Mouse (Mus musculus): ENCODE measurements around the gene Rnf144b.

DNA sequence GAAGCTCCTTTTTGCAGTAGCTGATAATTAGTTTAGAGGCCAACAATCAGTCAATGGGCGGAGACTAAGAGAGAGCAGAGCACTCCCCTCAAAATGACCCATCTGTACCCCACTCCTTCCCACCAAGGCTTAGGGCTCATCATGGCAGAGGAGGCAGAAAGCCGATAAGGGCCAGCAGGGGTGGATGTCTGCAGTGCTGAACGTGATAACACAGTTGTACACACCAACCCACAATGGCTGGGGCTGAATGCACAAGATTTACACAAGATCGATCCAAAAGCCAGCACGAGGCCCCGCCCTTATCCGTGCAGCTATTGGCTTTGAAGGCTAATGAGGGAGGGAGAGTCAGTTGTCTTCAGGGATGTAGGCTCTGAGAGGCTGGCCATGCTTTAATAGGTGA lies 58.3 kb downstream of the Rnf144b start:
- no peak for TF ChIP-seq POLR2A (IDR thresholded peaks at IDR 0.05; ENCODE audit: borderline replicate concordance, control insufficient read depth, low read depth, low read length)
- no peak for TF ChIP-seq CTCF (IDR thresholded peaks at IDR 0.05; ENCODE audit: control insufficient read depth, insufficient read depth, low read length)

Data from bone marrow, adult 2 months (tissue).